Mouse (Mus musculus) midbrain, embryonic 16.5 days (tissue): ENCODE measurements around the gene Rps6kc1. TPM values are rescaled to one million over a fixed set of nuclear protein-coding genes. Genes with fewer than 3 reads are reported as not detected.
A peak's percentile ranks its signal among the peaks of the same experiment; 100 is the strongest.

ENCODE experiments used
- ATAC-seq: fragments of 200-750 bp; cut with Nextera tagmentation; 2 replicates; pipeline ENCODE4 v1.8.0; 2017; ENCODE audit warnings: moderate TSS enrichment
- H3K27ac ChIP-seq: fragments of 300-500 bp; sonication (generic); 2 replicates; pipeline ENCODE4 v1.5.1; 2014; ENCODE audit warnings: mild to moderate bottlenecking, low read length, mixed read lengths
- H3K27me3 ChIP-seq: fragments of 300-500 bp; sonication (generic); 2 replicates; pipeline ENCODE4 v1.6.1; 2014; ENCODE audit warnings: low read depth, low read length, mixed read lengths; ENCODE audit not compliant: control insufficient read depth, insufficient read depth
- H3K36me3 ChIP-seq: fragments of 300-500 bp; sonication (generic); 2 replicates; pipeline ENCODE4 v1.6.1; 2014; ENCODE audit warnings: mild to moderate bottlenecking, low read length, moderate library complexity, mixed read lengths; ENCODE audit not compliant: control insufficient read depth, insufficient read depth
- H3K4me1 ChIP-seq: fragments of 300-500 bp; sonication (generic); 2 replicates; pipeline ENCODE4 v1.6.1; 2014; ENCODE audit warnings: mild to moderate bottlenecking, low read length, mixed read lengths; ENCODE audit not compliant: control insufficient read depth, insufficient read depth
- H3K4me2 ChIP-seq: fragments of 300-500 bp; sonication (generic); 2 replicates; pipeline ENCODE4 v1.6.1; 2014; ENCODE audit warnings: mild to moderate bottlenecking, low read length, mixed read lengths
- H3K4me3 ChIP-seq: fragments of 300-500 bp; sonication (generic); 2 replicates; pipeline ENCODE4 v1.5.1; 2014; ENCODE audit warnings: low read depth, mild to moderate bottlenecking, low read length, moderate library complexity, mixed read lengths
- H3K9ac ChIP-seq: fragments of 300-500 bp; sonication (generic); 2 replicates; pipeline ENCODE4 v1.6.1; 2014; ENCODE audit warnings: low read depth, low read length, mixed read lengths
- H3K9me3 ChIP-seq: fragments of 300-500 bp; sonication (generic); replicated peaks from 2 replicates; pipeline ENCODE4 v1.6.1; 2014; ENCODE audit warnings: mild to moderate bottlenecking, low read length, mixed read lengths; ENCODE audit not compliant: control insufficient read depth, poor library complexity, severe bottlenecking
- WGBS: fragments of 180-500 bp; shearing (Covaris S2); extraction: QIAGEN DNeasy Blood & Tissue Kit; methylation state at CpG from one replicate; pipeline ENCODE4 v1.1.7; 2014; 5-methylcytosine and 5-hydroxymethylcytosine counted together
- polyA plus RNA-seq: library from polyadenylated mRNA; unstranded; fragments of >200 nt; fragmentation: Nextera tagmentation; extraction: Ambion mirVana; gene quantifications from 2 replicates; pipeline ENCODE4 v1.2.1, GENCODE M21; 2015

Rps6kc1 gene
- polyA plus RNA-seq, 1 experiment from 2014 or later: 34.8 TPM

GRCm38 (mm10) chr1:190748937-190749336 is 162.6 kb downstream of the Rps6kc1 start:
- Histone ChIP-seq H3K4me2 (no peak overlapping the region), H3K9ac (no peak overlapping the region), H3K4me3 (no peak overlapping the region), H3K9me3 (no peaks in the 10 kb centered on the region), H3K27me3 (no peaks in the 10 kb centered on the region), H3K4me1 (no peaks in the 10 kb centered on the region), H3K27ac (no peak overlapping the region), H3K36me3 (no peaks in the 10 kb centered on the region)
- WGBS: 93% methylated on average over 10 of the region's 10 CpGs
- no peak for ATAC-seq

GRCm38 (mm10) chr1:190741421-190741820 is 170.1 kb downstream of the Rps6kc1 start:
- no peak overlapping the region for H3K4me3 ChIP-seq
- ATAC-seq: no peak
- 74% methylated on average over 5 of the region's 5 CpGs for WGBS
- H3K9ac ChIP-seq: no peak overlapping the region
- H3K4me1 ChIP-seq: no peaks in the 10 kb centered on the region
- no peak overlapping the region for H3K4me2 ChIP-seq
- H3K9me3 ChIP-seq: no peaks in the 10 kb centered on the region
- no peaks in the 10 kb centered on the region for H3K27me3 ChIP-seq
- no peak overlapping the region for H3K27ac ChIP-seq
- H3K36me3 ChIP-seq: no peaks in the 10 kb centered on the region

- H3K4me1 ChIP-seq: peaks cover 11% of the 10 kb centered on the region
- no peaks in the 10 kb centered on the region for H3K36me3 ChIP-seq
- no peaks in the 10 kb centered on the region for H3K9me3 ChIP-seq
- H3K27ac ChIP-seq: no peak overlapping the region
- no peak overlapping the region for H3K4me2 ChIP-seq
- 74% methylated on average over 6 of the region's 6 CpGs for WGBS
- ATAC-seq: no peak
- no peak overlapping the region for H3K9ac ChIP-seq
- no peak overlapping the region for H3K4me3 ChIP-seq
- no peaks in the 10 kb centered on the region for H3K27me3 ChIP-seq
Measured at GRCm38 (mm10) chr1:190732803-190733202, 178.8 kb downstream of the Rps6kc1 start.

GRCm38 (mm10) chr1:190729516-190730088 is 182.0 kb downstream of the Rps6kc1 start:
- 40% methylated on average over 7 of the region's 7 CpGs for WGBS
- no peaks in the 10 kb centered on the region for H3K27me3 ChIP-seq
- H3K4me3 ChIP-seq: no peak overlapping the region
- H3K27ac ChIP-seq: peak overlapping the region; percentile 30; the same call in 1 of the 2 replicates
- ATAC-seq: 0 out of 2 replicates have a peak, but pooled peaks have one; percentile 18
- no peaks in the 10 kb centered on the region for H3K9me3 ChIP-seq
- H3K4me2 ChIP-seq: no peak overlapping the region
- H3K4me1 ChIP-seq: peaks cover 11% of the 10 kb centered on the region
- no peak overlapping the region for H3K9ac ChIP-seq
- no peaks in the 10 kb centered on the region for H3K36me3 ChIP-seq

GRCm38 (mm10) chr1:190728111-190728651 is 183.4 kb downstream of the Rps6kc1 start:
- 36% methylated on average over 4 of the region's 4 CpGs for WGBS
- peak; percentile 37; the same call in 1 of the 2 replicates for ATAC-seq
- Histone ChIP-seq H3K9me3 (no peaks in the 10 kb centered on the region), H3K4me2 (no peak overlapping the region), H3K4me3 (no peak overlapping the region), H3K36me3 (no peaks in the 10 kb centered on the region), H3K4me1 (peaks cover 11% of the 10 kb centered on the region), H3K27me3 (no peaks in the 10 kb centered on the region), H3K27ac (no peak overlapping the region; the same call in 1 of the 2 replicates), H3K9ac (no peak overlapping the region)

GRCm38 (mm10) chr1:190727385-190727784 is 184.2 kb downstream of the Rps6kc1 start:
- H3K27ac ChIP-seq: peak overlapping the region; percentile 18; the same call in 1 of the 2 replicates
- peaks cover 11% of the 10 kb centered on the region for H3K4me1 ChIP-seq
- H3K4me3 ChIP-seq: no peak overlapping the region
- no peak for ATAC-seq
- no peaks in the 10 kb centered on the region for H3K27me3 ChIP-seq
- H3K9me3 ChIP-seq: no peaks in the 10 kb centered on the region
- 51% methylated on average over 2 of the region's 2 CpGs for WGBS
- no peak overlapping the region for H3K4me2 ChIP-seq
- H3K36me3 ChIP-seq: no peaks in the 10 kb centered on the region
- no peak overlapping the region for H3K9ac ChIP-seq

- H3K27me3 ChIP-seq: no peaks in the 10 kb centered on the region
- no peaks in the 10 kb centered on the region for H3K36me3 ChIP-seq
- no peaks in the 10 kb centered on the region for H3K9me3 ChIP-seq
- H3K27ac ChIP-seq: no peak overlapping the region
- 12% methylated on average over 20 of the region's 21 CpGs for WGBS
- H3K4me1 ChIP-seq: peaks cover 11% of the 10 kb centered on the region
- ATAC-seq: peak; percentile 63
- H3K9ac ChIP-seq: no peak overlapping the region
- no peak overlapping the region for H3K4me3 ChIP-seq
- no peak overlapping the region for H3K4me2 ChIP-seq
Measured at GRCm38 (mm10) chr1:190724591-190725380, 186.8 kb downstream of the Rps6kc1 start.

GRCm38 (mm10) chr1:190723926-190724430 is 187.6 kb downstream of the Rps6kc1 start:
- Histone ChIP-seq H3K4me3 (no peak overlapping the region), H3K4me2 (no peak overlapping the region), H3K27me3 (no peaks in the 10 kb centered on the region), H3K9ac (no peak overlapping the region), H3K4me1 (peaks cover 7% of the 10 kb centered on the region), H3K27ac (peak overlapping the region; percentile 48; the same call in 1 of the 2 replicates), H3K36me3 (no peaks in the 10 kb centered on the region), H3K9me3 (no peaks in the 10 kb centered on the region)
- ATAC-seq: no peak
- WGBS: 77% methylated on average over 7 of the region's 7 CpGs

- ATAC-seq: no peak
- Histone ChIP-seq H3K4me2 (no peak overlapping the region), H3K9ac (no peak overlapping the region), H3K4me3 (no peak overlapping the region), H3K9me3 (no peaks in the 10 kb centered on the region), H3K36me3 (no peaks in the 10 kb centered on the region), H3K27ac (peak overlapping the region; percentile 8; the same call in 1 of the 2 replicates), H3K27me3 (no peaks in the 10 kb centered on the region), H3K4me1 (no peaks in the 10 kb centered on the region)
- WGBS: 52% methylated on average over 6 of the region's 6 CpGs
Measured at GRCm38 (mm10) chr1:190713848-190714247, 197.7 kb downstream of the Rps6kc1 start.
